Mouse (Mus musculus) kidney, embryonic 14.5 days (tissue): ENCODE measurements around the gene Phb2. TPM values are rescaled to one million over a fixed set of nuclear protein-coding genes. Genes with fewer than 3 reads are reported as not detected.

Source experiments
- ATAC-seq: fragments of 200-750 bp; cut with Nextera tagmentation; 2 replicates; pipeline ENCODE4 v1.8.0; 2017; ENCODE audit warnings: moderate number of reproducible peaks, mild to moderate bottlenecking, moderate TSS enrichment, moderate library complexity; ENCODE audit not compliant: low FRiP score, low TSS enrichment
- H3K27ac ChIP-seq: fragments of 300-500 bp; sonication (generic); 2 replicates; pipeline ENCODE4 v1.5.1; 2014; ENCODE audit warnings: low read depth, mild to moderate bottlenecking, low read length, moderate library complexity, mixed read lengths
- H3K27me3 ChIP-seq: fragments of 300-500 bp; sonication (generic); 2 replicates; pipeline ENCODE4 v1.6.1; 2014; ENCODE audit warnings: mild to moderate bottlenecking, low read length; ENCODE audit not compliant: control insufficient read depth, insufficient read depth
- H3K36me3 ChIP-seq: fragments of 300-500 bp; sonication (generic); 2 replicates; pipeline ENCODE4 v1.6.1; 2014; ENCODE audit warnings: low read length, mixed read lengths; ENCODE audit not compliant: control insufficient read depth, insufficient read depth
- H3K4me1 ChIP-seq: fragments of 300-500 bp; sonication (generic); 2 replicates; pipeline ENCODE4 v1.6.1; 2014; ENCODE audit warnings: low read length, mixed read lengths; ENCODE audit not compliant: control insufficient read depth, insufficient read depth
- H3K4me2 ChIP-seq: fragments of 300-500 bp; sonication (generic); replicated peaks from 2 replicates; pipeline ENCODE4 v1.6.1; 2014; ENCODE audit warnings: low read depth, mild to moderate bottlenecking, low read length
- H3K4me3 ChIP-seq: fragments of 300-500 bp; sonication (generic); 2 replicates; pipeline ENCODE4 v1.5.1; 2014; ENCODE audit warnings: mild to moderate bottlenecking, low read length
- H3K9ac ChIP-seq: fragments of 300-500 bp; sonication (generic); 2 replicates; pipeline ENCODE4 v1.6.1; 2014; ENCODE audit warnings: low read depth, mild to moderate bottlenecking, low read length, moderate library complexity
- H3K9me3 ChIP-seq: fragments of 300-500 bp; sonication (generic); 2 replicates; pipeline ENCODE4 v1.6.1; 2016; ENCODE audit warnings: low read length; ENCODE audit not compliant: control insufficient read depth
- WGBS: fragments of 180-500 bp; shearing (Covaris S2); extraction: QIAGEN DNeasy Blood & Tissue Kit; methylation state at CpG from one replicate; pipeline ENCODE4 v1.1.7; 2014; 5-methylcytosine and 5-hydroxymethylcytosine counted together
- polyA plus RNA-seq: library from polyadenylated mRNA; unstranded; fragments of >200 nt; fragmentation: Nextera tagmentation; extraction: Ambion mirVana; gene quantifications from 2 replicates; pipeline ENCODE4 v1.2.1, GENCODE M21; 2014

Gene Phb2
- 341 and 402 TPM in 2 replicates for polyA plus RNA-seq

GRCm38 (mm10) chr6:124711824-124712782 lies at the start of gene Phb2, which contains the start of gene Emg1:
Gene Phb2 (plus strand): TSS chr6:124712336.
Gene Emg1 (minus strand): TSS chr6:124712178.
- Histone ChIP-seq H3K4me2 (peak within 1 kb of the TSS; percentile 90), H3K27me3 (no peaks in the 10 kb centered on the region), H3K4me3 (peak within 1 kb of the TSS; percentile 68), H3K9me3 (no peaks in the 10 kb centered on the region), H3K4me1 (peaks cover 24% of the 10 kb centered on the region), H3K9ac (peak within 1 kb of the TSS; percentile 88), H3K27ac (peak within 1 kb of the TSS; percentile 87; the same call in 1 of the 2 replicates), H3K36me3 (peaks cover 58% of the 10 kb centered on the region)
- WGBS, result under 1% methylated on average over 73 of the region's 76 CpGs
- peak; percentile 97 for ATAC-seq

- ATAC-seq, result peak; percentile 98
- H3K27me3 ChIP-seq, result no peaks in the 10 kb centered on the region
- H3K4me2 ChIP-seq, result peak within 1 kb of the TSS; percentile 79
- H3K27ac ChIP-seq, result peak within 1 kb of the TSS; percentile 67
- H3K9ac ChIP-seq, result peak within 1 kb of the TSS; percentile 62
- peaks cover 4% of the 10 kb centered on the region; the same call in 1 of the 2 replicates for H3K4me1 ChIP-seq
- under 1% methylated on average over 58 of the region's 87 CpGs for WGBS
- no peaks in the 10 kb centered on the region for H3K36me3 ChIP-seq
- no peaks in the 10 kb centered on the region for H3K9me3 ChIP-seq
- peak within 1 kb of the TSS; percentile 72 for H3K4me3 ChIP-seq
Measured at GRCm38 (mm10) chr6:124662477-124663423, 49.4 kb upstream of the Phb2 start, which contains the start of gene Lpcat3. Gene Lpcat3 (plus strand): TSS chr6:124663027.

- Histone ChIP-seq H3K9me3 (no peaks in the 10 kb centered on the region), H3K4me3 (peak overlapping the region; percentile 72), H3K27ac (peak overlapping the region; percentile 30; the same call in 1 of the 2 replicates), H3K27me3 (no peaks in the 10 kb centered on the region), H3K4me1 (peaks cover 4% of the 10 kb centered on the region; the same call in 1 of the 2 replicates), H3K4me2 (peak overlapping the region; percentile 79), H3K9ac (peak overlapping the region; percentile 62), H3K36me3 (no peaks in the 10 kb centered on the region)
- ATAC-seq, result no peak
- WGBS, result 16% methylated on average over 13 of the region's 13 CpGs
Measured at GRCm38 (mm10) chr6:124663424-124663795, 48.7 kb upstream of the Phb2 start.

- ATAC-seq, result no peak
- H3K27me3 ChIP-seq, result no peaks in the 10 kb centered on the region
- H3K36me3 ChIP-seq, result no peaks in the 10 kb centered on the region
- H3K4me1 ChIP-seq, result peaks cover 4% of the 10 kb centered on the region; the same call in 1 of the 2 replicates
- no peaks in the 10 kb centered on the region for H3K9me3 ChIP-seq
- H3K4me3 ChIP-seq, result peak overlapping the region; percentile 72; the same call in 1 of the 2 replicates
- H3K9ac ChIP-seq, result no peak overlapping the region
- 72% methylated on average over 7 of the region's 7 CpGs for WGBS
- H3K4me2 ChIP-seq, result peak overlapping the region; percentile 79; the same call in 1 of the 2 replicates
- no peak overlapping the region for H3K27ac ChIP-seq
Measured at GRCm38 (mm10) chr6:124664256-124664655, 47.9 kb upstream of the Phb2 start.

GRCm38 (mm10) chr6:124665011-124665410 lies 47.1 kb upstream of the Phb2 start:
- Histone ChIP-seq H3K4me2 (no peak overlapping the region), H3K9ac (no peak overlapping the region), H3K27me3 (no peaks in the 10 kb centered on the region), H3K4me1 (peaks cover 4% of the 10 kb centered on the region; the same call in 1 of the 2 replicates), H3K36me3 (no peaks in the 10 kb centered on the region), H3K4me3 (no peak overlapping the region), H3K27ac (no peak overlapping the region), H3K9me3 (no peaks in the 10 kb centered on the region)
- no peak for ATAC-seq
- WGBS, result 93% methylated on average over 10 of the region's 10 CpGs

- Histone ChIP-seq H3K4me1 (peaks cover 5% of the 10 kb centered on the region; the same call in 1 of the 2 replicates), H3K4me3 (no peak overlapping the region), H3K27ac (no peak overlapping the region), H3K9me3 (no peaks in the 10 kb centered on the region), H3K27me3 (no peaks in the 10 kb centered on the region), H3K4me2 (no peak overlapping the region), H3K9ac (no peak overlapping the region), H3K36me3 (no peaks in the 10 kb centered on the region)
- 77% methylated on average over 11 of the region's 11 CpGs for WGBS
- no peak for ATAC-seq
Measured at GRCm38 (mm10) chr6:124669234-124669859, 42.8 kb upstream of the Phb2 start.

GRCm38 (mm10) chr6:124670281-124670900 lies 41.7 kb upstream of the Phb2 start:
- Histone ChIP-seq H3K27me3 (no peaks in the 10 kb centered on the region), H3K4me2 (no peak overlapping the region), H3K36me3 (no peaks in the 10 kb centered on the region), H3K4me3 (no peak overlapping the region), H3K9ac (no peak overlapping the region), H3K9me3 (no peaks in the 10 kb centered on the region), H3K27ac (no peak overlapping the region), H3K4me1 (peaks cover 5% of the 10 kb centered on the region; the same call in 1 of the 2 replicates)
- WGBS, result 85% methylated on average over 7 of the region's 7 CpGs
- ATAC-seq, result no peak

- Histone ChIP-seq H3K4me2 (no peak overlapping the region), H3K27ac (no peak overlapping the region), H3K36me3 (no peaks in the 10 kb centered on the region), H3K4me1 (peaks cover 5% of the 10 kb centered on the region; the same call in 1 of the 2 replicates), H3K4me3 (no peak overlapping the region), H3K27me3 (no peaks in the 10 kb centered on the region), H3K9me3 (no peaks in the 10 kb centered on the region), H3K9ac (no peak overlapping the region)
- WGBS, result 38% methylated on average over 6 of the region's 6 CpGs
- no peak for ATAC-seq
Measured at GRCm38 (mm10) chr6:124672100-124672499, 40.0 kb upstream of the Phb2 start.
